Mouse (Mus musculus) layer of hippocampus, adult 11-12 months (tissue): ENCODE results near the gene Paqr6.
"Not testable (repeated sequence)": the region's sequence is repeated elsewhere in the genome, so short reads cannot be mapped to it uniquely, and the experiment has no call there.

ENCODE experiments used
- DNase-seq: peaks from one replicate; pipeline ENCODE4 v3.0.0; 2022; ENCODE audit warnings: low spot score

Paqr6 gene

GRCm38 (mm10) chr3:88366830-88367428 lies 2.5 kb downstream of the Paqr6 start:
- peak; percentile 64 for DNase-seq

DNA sequence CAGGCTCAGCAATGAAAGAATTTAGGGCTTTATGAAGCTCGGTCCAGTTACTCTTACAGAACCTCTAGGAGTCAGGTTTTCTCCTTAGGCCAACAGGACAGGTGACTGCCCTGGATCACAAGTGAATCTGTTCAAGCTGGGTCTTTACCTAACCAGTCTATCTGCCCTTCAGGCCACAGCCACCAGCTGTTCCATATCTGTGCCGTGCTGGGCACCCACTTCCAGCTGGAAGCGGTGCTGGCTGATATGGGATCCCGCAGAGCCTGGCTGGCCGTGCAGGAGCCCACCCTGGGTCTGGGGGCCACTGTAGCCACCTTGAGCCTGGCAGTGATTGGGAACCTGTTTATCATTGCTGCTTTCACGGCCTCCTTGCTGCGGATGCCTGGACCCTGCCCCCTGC lies 3.1 kb downstream of the Paqr6 start:
- DNase-seq = not testable (repeated sequence)

DNA sequence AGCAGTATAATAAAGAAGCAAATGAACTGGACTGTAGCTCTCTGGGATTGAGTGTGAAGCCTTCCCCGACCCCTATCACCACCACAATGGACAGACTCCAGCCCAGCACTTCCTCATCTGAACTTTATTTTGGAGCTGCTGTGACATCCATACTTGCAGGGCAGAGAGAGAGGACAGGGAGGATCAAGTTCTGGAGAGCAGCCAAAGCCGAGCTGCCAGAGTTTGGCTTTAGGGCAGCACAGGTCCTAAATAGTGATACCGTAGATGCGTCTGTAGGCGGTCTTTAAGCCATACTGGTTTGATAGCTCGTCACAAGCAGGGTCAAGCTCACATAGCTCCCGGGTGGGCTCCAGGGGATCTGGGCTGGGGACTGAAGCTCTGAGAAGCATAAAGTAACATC lies 4.1 kb downstream of the Paqr6 start:
- DNase-seq = not testable (repeated sequence)

- DNase-seq = not testable (repeated sequence)
Observed at GRCm38 (mm10) chr3:88372643-88373042, 8.3 kb downstream of the Paqr6 start, which contains the start of gene Bglap3. Bglap3 (minus strand) TSS chr3:88372743.

DNA sequence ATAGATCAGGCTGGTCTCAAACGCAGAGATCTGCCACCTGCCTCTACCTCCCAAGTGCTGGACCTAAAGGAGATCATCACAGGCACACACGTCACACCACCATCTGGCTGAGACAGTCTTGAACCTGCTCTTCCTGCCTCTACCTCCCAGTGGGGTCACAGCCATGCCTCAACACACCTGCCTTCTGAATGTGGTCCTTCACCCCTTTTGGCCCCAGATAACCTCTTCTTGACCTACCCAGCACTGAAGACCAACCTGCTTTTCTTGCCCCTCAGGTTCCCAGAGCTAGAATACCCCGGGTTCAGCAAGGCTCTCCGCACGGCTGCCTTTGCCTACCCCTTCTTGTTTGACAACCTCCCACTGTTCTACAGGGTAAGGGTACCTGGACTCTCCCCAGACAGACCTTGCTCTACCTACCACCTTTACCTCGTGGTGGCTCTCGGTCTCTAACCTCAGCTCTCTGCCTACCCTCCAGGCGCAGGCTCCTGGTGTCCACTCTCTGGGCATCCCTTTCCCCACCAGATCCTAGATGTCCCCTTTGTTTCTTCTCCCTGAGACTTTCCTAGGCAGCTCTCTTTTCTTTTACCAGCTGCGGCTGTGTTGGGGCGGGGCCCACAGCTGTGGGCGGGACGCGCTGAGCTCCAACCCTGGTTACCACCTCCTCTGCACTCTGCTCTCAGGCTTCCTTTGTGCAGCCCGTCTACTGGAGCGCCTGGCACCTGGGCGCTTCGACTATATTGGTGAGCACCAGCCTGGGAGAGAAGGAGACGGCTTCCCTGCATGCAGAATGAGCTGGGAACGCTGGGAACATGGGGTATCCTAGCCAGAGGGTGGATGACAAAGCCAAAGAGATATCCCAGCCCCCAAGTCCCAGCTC lies 11.6 kb downstream of the Paqr6 start:
- peak; percentile 29 for DNase-seq

- DNase-seq = not testable (repeated sequence)
Observed at GRCm38 (mm10) chr3:88376644-88377043, 12.3 kb downstream of the Paqr6 start.

- DNase-seq = not testable (repeated sequence)
Observed at GRCm38 (mm10) chr3:88378599-88378998, 14.2 kb downstream of the Paqr6 start, which contains the start of gene Bglap2. Bglap2 (minus strand) TSS chr3:88378699.

DNA sequence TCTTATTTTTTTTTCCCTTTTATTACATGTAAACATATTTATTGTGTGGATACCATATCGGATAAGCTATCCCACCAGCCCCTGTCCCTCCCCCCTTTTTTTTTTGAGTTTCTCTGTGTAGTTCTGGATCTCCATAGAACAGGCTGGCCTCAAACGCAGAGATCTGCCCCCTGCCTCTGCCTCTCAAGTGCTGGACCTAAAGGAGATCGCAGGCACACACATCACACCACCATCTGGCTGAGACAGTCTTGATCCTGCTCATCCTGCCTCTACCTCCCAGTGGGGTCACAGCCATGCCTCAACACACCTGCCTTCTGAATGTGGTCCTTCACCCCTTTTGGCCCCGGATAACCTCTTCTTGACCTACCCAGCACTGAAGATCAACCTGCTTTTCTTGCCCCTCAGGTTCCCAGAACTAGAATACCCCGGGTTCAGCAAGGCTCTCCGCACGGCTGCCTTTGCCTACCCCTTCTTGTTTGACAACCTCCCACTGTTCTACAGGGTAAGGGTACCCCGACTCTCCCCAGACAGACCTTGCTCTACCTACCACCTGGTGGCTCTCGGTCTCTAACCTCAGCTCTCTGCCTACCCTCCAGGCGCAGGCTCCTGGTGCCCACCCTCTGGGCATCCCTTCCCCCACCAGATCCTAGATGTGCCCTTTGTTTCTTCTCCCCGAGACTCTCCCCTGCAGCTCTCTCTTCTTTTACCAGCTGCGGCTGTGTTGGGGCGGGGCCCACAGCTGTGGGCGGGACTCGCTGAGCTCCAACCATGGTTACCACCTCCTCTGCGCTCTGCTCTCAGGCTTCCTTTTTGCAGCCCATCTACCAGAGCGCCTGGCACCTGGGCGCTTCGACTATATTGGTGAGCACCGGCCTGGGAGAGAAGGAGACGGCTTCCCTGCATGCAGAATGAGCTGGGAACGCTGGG lies 17.3 kb downstream of the Paqr6 start:
- not testable (repeated sequence) for DNase-seq

- DNase-seq = not testable (repeated sequence)
Observed at GRCm38 (mm10) chr3:88382383-88382782, 18.0 kb downstream of the Paqr6 start.

- DNase-seq = no peak
Observed at GRCm38 (mm10) chr3:88384364-88384763, 20.0 kb downstream of the Paqr6 start, which contains the start of gene Bglap. Bglap (minus strand) TSS chr3:88384464.

DNA sequence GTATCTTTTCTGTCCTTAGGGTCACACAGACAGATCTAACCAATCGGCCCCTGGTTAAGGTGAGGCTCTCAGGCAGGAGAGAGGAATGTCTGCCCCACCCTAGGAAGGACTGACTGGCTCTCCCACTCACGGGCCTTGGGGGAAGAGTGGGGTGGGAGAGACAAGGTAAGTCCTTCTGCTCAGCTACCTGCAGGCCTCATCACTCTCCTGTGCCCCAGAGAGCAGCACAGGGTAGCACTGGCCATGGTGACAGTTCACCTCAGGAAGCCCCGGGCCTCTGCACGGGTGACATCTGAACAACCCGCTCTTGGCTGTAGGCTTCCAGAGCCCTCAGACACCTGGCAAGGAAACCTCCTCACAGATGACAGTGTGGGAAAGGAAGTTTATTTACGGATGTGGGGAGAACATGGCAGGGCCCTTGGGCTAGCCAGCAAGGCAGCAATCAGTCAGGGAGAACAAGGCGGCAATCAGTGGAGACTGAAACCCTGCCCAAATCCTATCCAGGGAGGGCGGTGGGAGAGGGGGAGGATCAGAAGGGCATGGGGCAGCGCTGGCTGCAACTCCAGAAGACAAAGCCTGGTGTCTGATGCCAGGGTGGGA lies 29.5 kb downstream of the Paqr6 start:
- DNase-seq = no peak

- DNase-seq = no peak
Observed at GRCm38 (mm10) chr3:88395288-88395687, 30.9 kb downstream of the Paqr6 start.

GRCm38 (mm10) chr3:88395742-88396141 lies 31.4 kb downstream of the Paqr6 start:
- DNase-seq = no peak

DNA sequence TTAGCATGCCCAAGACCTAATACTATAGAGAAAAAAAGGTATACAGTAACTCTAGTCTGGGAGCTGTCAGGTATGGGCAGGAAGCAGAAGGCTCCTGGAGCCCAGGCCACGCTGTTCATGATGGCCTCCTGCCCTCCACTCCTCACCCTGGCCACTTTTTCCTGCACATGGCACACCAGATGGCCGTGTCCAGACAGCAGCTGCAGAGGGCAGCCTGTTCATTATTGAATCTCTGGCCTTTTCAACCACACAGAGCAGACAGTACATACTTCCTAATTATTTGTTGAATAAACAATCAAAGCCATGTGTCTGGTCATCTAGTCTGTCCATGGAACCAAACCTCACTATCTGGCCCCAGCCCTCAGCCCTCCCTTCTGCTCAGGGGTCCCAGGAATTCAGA lies 34.3 kb downstream of the Paqr6 start:
- no peak for DNase-seq

GRCm38 (mm10) chr3:88403522-88404230 lies 39.3 kb downstream of the Paqr6 start:
- DNase-seq = no peak

- DNase-seq = peak; percentile 74
Observed at GRCm38 (mm10) chr3:88407090-88407489, 42.7 kb downstream of the Paqr6 start.

DNA sequence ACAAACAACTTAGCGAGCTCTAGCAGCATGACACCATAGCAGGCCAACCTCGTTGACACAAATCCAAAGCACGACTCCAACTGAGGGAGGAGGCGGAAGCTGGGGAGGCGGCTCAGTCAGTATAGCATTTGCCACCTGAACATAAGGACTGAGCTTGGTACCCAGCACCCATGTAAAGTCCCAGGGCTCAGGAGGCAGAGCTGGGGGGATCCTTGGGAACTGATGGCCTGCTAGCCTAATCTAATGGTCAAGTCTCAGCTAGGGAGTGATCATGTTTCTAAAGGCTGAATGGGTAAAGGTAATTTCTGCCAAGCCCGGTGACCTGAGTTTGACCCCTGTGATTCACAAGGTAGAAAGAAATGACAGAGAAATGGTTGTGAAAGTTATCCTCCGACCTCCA lies 43.1 kb downstream of the Paqr6 start:
- DNase-seq = no peak

DNA sequence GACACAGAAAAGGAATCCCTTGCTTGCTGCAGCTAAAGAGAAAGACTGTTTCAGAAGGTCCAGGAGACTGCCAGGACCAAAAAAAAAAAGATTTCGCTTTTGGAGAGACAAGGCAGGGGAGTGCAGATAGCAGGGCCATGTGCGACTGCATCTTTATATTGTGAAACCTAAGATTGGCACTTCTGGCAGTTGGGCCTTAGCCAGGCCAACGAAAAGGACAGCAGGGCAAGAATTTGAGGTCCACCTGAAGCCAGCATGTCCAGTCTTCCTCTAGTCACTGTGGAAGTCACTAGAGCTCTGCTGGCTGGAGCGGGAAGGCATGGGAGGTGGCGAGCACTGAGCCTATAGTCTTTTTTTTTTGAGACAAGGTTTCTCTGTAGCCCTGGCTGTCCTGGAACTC lies 44.6 kb downstream of the Paqr6 start:
- DNase-seq = no peak

DNA sequence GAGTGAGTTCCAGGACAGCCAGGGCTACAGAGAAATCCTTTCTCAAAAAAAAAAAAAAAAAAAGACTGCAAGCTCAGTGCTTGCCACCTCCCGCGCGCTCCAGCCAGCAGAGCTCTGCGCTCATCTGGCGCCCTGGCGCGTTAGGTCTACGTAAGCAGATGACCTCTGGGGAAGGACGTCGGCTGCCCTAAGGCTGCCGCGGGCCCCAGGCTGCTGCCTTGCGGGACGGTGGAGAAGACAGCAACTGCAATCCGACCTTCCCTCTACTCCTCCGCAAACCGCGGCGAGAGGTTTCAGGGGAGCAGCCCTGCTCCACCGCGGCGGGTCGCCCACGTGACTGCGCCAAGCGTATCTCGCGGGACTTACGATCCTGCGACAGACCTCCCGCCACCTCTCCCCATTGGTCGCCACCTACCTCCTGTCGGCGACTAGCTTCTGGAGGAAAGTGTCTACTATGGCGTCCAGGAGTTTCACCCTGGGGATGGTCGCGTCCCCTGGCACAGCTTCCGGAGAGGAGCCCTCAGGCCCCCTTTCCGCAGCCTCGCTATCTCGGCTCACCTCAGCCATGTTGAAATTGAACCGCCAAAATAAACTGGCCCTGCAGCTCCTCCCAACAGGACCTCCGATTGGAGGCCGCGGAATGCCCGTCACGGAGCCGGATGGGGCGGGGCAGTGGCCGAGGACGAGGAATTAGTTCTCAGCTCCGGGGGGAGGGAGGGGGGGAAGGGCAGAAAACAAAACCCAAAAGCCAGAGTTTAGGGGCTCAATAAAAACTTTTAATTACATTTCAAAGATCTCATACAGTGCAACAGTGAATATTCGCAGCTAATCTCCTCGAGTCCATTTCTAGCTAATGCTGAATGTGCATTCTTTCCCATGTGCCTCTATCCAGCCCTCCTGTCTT lies 45.6 kb downstream of the Paqr6 start, which contains the start of gene Pmf1:
TSS of gene Pmf1 (minus strand) at position 591 of the 904 bp plus-strand sequence.
- DNase-seq = peak; percentile 90

GRCm38 (mm10) chr3:88410645-88411031 lies 46.3 kb downstream of the Paqr6 start:
- DNase-seq = no peak
